Mouse (Mus musculus): ENCODE measurements around the gene Lsamp.

Lsamp gene

DNA sequence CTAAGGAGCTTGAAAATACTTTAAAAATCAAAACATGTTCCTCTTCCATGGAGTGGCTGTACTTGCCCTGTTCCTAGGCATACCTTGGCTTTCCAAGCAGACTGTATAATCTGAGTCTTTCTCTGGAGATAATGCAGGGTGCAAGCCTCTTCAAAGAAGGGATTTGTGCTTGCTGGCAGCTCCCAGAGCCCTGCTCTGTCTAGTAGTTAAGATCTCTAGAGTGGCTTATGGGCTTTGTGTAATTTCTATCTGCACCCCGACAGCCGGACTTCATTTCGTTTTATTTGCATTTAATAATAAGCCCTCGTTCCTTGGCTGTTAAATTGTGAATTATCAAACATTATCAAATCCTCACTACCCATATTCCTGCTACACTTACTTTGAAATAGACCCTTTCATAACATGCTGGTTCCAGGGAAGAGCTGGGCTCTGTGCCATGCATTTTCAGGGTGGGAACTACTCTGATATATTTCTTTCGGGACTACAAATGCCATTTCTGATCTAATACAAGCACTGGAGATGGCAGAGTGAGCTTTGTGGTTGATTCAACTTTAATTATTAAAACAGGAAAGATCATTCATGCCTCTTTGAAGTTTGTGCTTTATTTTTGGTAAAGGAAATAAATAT lies 1604.6 kb downstream of the Lsamp start:
- peak; percentile 35 for DNase-seq

DNA sequence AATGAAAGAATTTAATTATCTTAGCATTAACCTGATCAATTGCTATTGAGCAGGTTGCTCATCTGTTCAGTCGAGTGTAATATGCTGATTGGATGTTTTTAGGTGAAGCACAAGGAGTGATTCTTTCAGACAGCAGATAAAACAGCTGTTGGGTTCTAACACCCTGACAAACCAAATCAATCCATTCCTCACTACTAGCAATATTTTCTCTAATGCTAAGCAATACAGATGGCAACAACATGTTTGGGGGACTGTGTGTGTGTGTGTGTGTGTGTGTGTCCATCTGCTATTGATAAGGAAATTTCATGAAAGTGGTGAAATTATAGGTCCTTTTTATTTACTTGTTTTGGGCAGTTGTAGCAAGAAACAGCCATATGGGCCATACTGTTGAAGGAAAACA lies 1628.1 kb downstream of the Lsamp start:
- DNase-seq = no peak

DNA sequence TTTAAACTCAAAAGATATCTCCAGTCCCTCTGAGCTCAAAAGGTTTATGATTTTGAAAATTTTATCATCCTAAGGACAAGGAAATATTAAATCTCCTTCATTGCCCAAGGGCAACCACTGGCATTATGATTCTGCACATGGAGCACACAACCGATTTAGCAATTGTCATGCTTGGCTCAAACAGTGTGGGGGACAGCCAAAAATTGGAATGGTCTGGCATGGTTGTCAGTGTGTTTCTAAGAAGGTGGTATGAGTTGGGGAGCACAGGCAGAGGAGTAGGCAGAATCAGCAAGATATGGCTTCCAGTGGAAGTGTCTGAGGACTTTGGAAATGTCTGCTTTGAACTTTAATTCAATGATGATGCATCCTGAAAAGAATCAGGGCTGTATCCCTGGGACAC lies 1639.7 kb downstream of the Lsamp start:
- DNase-seq = no peak

DNA sequence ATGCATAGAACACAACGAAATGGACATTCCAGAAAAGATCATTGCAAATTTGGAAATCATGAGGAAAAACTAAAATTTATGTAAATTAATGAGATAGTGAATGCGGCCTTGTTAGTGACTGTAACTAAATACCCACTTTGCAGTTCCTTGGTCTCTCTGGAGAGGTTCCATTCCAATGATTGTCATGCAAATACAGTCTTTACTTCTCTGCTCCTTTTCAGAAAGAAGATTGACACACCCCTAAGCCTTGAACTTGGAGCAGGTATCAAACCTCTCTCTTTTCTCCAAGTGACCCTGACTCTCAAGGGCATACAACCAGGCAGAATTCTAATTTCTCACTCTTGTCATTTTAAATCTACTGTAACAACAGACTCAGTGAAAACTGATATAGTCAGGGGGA lies 1649.7 kb downstream of the Lsamp start:
- no peak for DNase-seq

DNA sequence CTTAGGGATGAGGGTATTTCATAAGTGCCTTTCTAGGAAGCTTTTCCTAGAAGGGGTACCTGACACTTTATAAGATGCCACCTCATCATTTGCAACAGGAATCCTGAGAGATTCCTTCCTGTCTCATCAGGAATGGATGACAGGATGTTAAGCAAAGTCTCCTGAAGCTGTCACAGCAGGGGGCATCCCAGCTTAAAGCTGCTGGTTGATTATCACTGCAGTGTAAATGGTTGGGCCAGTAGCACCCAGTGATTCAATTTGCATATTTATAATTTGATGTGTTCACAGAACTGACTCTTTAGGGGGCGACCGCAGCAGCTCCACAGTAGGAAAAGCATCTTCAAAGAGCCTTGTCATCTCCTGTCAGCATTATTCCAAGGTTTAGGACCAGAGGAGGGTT lies 1656.7 kb downstream of the Lsamp start:
- no peak for DNase-seq

DNA sequence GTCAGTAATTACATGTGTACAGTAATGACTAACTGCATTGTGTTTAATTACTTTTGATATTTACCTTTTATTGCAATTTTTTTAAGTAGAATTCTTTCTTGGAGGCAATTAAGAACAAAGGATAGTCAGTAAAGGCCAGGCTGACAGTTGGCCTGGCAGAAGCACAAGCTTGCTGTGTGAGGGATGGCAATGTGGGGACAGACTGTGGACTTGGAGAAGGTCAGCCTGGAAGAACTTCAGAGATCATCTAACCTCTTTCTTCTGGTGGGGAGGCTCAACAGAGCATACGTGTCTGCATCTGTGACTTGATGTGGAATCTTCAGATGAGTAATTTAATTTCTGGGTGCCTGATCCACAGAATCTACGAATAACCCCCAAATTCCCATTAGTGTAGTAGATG lies 1669.1 kb downstream of the Lsamp start:
- DNase-seq = no peak

DNA sequence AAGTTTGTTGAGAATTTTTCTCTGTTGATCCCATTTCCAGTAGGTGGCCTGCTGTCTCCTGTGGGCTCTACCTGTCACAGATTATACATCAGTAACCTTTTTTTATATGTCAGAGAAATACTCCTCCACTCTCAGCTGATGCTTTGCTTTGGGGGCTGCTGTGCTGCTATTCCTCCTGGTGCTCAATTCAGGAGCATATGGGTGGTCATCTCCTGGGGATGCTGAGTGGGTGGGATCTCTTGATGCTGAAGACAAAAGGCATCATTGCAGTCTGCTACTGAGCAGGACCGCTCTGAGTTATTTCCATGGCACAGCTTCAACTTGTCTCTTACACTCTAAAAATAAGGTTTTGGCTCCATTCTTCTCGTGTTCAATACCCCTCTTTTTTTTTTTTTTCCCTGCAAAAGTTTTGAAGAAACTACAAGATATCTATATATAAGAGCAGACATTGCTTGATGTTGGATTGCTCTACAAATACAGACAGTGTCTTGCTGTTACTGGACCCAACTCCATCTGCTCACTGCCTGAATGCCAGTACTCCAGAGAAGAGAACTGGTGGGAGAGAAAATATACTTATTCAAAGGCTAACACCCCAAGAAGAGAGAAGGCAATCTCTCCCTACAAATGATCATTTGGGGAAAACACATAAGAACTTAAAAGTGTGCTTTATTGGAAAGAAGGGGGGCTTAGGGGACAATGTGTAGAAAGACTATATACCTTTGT lies 1690.3 kb downstream of the Lsamp start:
- DNase-seq = no peak

DNA sequence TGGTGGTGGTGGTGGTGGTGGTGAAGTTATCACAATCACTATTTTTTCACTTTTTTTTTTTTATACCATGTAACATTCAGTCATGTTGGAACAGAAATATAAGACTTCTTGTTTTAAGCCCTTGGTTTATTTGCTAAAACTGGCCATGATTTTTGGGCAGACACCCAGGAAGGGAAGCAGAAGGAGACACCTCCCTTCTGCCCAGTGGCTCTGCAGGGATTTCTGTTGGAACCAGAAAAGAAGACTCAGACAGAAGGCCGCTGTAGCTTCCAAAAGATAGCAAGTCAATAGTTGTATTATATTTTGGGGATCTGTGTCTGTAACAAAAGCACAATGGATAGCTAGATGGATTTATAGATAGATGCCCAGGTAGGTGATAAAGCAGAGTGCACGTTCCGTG lies 1691.6 kb downstream of the Lsamp start:
- DNase-seq = peak; percentile 31

DNA sequence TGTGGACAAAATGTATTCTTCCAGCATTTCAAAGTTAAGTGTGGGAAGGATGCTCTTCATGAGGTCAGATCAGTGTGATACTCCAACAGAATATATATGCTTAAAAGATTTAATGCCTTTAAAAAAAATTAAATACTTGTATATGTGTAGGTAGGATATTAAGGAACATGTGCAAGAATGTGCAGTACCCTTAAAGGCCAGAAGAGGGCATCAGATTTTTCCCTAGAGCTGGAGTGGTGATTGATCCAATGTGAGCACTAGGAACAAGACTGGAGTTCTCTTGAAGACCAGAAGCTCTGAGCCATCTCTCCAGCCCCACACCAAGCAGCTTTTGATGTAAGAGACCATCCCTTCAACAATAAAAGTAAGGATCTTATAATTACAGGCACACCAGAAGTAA lies 1708.3 kb downstream of the Lsamp start:
- no peak for DNase-seq

DNA sequence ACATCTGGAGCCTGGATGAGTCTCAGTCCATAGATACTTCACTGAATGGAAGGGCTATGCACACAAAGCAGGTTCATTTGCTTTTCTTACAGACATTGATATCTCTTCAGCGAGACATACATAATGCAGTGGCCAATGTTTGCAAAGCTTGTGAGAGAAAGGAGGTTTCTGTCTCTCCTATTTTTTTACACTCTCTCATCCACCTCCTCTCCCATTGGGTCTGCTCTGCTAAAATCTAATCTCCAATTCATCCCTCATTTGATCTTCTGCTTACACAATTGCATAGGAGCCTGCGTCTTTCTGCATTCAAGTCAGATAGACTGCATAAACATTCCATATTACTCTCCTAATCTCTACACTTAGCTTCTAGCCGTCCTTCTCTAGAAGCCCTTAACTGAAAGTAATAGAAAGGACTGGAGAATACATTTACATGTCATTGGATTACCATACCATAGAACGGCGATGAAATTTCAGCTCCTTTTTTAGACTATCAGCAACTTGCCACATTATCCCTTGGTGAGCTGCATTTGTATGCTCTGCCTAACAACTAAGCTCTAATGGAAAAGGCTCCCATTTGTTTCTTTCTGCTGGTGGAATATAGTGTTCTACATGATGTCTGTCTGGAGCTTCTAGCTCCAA lies 1717.7 kb downstream of the Lsamp start:
- no peak for DNase-seq

DNA sequence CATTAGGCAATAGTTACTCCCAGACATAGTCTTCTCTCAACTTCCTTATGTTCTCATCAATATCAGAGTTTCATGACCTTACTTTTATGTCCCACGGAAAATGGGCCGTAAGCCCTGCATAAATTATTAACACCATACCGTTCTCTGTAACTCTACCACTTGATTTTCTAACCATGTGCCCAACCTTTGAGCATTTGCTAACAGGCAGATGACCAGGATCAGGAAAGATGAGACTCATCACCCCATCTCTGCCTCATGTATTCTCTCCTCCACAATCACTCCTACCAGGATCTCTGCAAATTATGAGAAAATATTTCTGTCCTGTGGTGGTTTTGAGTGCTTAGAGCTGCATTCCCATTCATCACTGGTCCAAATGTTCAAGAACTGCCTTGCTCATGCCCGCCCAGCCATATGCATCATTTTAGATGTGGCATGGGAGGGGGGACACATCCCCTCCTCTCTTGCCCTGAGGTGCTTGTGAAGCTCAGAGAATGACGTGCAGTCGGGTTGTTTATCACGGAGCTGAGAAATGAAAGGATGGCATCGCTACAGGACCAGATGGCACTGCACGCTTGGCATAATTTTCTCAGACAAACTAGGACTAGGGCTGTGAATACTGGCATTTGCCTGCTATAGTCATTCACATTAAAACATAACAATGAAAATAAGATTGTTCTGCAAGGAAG lies 1744.9 kb downstream of the Lsamp start:
- peak; percentile 43 for DNase-seq

DNA sequence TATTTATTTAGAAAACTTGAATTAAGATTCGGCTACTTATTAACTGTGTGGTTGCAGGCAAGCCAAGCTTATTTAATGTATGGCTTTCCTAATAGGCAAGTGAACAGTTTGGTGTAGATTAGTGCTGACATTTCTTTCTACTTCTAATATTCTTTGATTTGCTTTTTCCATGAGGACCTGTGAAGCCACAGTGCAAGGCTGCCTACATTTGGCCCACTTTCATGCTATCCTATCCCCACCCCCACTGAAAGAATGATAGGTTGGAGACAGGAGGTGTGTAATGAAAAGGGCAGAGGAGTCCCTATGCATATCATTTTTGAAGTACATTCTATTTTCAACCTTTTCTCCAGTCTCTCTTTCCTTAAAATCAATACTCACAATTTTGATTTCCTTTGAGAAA lies 1745.8 kb downstream of the Lsamp start:
- DNase-seq = no peak

DNA sequence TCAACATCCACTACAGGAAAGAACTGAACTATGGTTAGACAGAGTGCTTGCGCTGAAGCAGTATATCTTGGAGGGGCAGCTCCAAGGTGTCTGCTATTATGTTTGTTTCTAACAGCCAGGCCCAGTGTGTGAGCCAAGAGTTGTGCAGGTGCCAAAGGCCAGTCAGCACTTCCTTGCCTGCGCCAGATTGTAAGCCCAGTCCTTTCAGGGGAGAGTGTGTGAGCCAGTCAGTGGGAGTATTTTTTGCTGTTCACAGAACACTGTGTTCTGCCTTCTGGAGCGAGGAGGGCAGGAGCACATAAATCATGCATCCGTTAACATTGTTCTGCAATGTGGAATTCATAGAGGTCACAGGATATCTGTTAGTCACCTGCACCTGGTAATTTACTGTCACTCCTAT lies 1760.9 kb downstream of the Lsamp start:
- DNase-seq = peak; percentile 28

DNA sequence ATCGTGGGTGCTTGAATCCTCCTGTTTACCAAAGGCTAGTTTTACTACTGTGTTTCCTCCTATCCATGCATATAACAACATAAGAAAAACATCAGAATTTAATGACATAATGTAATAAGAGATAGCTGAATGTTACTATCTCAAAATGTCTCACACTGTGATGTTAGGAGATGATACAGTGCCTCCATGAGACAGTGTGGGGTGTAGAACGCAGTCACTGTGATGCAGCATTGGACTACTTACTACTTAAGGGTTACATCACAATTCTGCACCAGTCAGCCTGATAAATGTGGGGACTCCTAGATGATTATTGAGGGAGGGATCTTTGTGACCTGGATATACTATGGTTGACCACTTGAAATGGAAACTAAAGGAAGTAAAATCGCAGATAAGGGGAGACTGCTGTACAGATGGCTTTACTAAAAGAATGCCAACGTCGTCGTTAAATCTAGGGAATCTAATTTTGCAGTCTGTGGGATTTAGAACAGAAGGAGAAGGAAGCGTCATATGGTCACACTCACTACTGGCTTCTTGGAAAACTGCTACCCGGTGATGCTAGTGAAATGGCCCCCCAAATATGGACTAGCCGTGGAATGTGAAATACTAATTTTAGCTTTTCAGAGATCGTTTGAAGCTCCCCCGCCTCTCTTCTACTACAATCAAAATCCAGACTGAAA lies 1762.2 kb downstream of the Lsamp start:
- no peak for DNase-seq

DNA sequence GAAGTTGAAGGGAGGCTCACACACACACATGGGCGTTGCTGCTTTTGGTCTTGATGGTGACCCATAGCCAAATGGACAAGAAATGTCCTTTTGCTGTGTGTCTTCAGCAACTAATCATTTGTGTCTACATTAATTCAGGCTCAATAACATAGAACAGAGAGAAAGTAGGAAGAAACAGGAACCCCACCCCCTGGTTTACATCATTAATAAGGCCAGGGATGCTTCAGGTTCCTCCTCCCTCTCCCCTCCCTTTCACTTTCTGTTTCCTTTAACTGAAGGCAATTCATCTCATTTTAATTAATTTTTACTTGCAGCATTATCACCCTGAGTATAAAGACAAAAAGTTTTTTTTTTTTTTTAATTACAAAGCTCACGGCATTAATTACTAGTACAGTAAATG lies 1763.7 kb downstream of the Lsamp start:
- no peak for DNase-seq

DNA sequence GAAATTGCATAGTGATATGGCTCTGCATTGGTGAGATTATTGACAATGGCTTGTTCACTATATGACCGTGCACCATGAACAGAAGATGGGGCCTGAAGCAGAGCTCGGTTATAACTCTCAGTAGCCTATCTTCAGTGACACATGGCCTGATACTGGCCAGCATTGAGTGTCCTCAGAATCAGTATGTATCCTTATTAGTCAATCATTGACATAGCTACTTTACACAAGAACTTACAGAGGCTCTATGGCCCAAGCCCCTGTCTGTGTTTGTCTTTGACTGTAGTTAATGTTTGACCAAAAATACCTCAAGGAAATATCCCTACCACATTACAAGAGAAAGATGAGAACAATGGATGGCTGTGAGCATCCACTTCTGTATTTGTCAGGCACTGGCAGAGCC lies 1764.6 kb downstream of the Lsamp start:
- DNase-seq = no peak

DNA sequence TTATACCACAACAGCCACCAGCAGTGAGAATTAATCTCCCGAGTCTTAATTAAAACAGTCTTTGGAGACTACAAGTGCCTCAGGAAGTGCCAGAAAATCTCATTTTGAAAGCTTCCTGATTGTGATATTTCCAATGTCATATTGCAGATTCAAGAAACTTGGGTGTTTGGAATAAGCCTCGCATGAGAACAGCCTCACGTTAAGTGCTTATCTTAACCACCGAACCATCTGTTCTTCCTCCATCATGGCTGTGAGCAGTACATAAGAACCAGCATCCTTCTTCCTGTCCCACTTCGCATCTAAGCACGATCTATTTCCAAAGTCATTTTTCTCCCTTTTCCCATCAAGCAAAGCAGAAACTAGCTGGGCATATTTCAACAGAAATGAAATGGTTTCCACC lies 1780.1 kb downstream of the Lsamp start:
- DNase-seq = no peak

DNA sequence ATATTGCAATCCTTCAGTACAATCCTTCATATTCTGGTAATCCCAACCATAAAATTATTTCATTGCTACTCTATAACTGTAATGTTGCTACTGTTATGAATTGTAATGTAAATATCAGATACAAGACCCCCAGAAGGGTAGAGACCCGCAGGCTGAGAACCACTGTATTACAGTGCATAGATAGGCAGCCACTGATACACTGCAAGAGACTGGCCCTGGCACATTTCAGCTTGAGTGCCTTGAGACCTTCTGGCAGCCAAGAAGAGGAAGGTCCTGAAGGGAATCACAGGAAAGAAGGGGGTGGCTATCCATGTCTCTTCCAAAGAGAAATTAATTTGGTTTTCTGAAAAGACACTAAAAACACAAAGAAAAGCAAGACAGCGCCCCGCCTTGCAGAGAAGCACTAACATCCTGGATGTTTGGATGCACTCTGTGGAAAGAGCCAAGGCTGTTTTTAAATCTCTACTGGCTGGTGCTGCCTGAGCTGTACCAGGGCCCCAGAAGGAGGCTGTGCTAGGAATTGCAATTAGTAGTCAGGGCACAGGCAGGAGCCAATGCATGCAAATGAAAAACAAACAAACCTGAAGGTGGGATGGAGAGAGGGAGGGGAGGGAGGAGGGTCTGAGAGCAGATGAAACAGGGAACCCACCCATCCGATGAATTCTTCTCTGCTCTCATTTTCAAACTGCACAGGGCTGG lies 1787.4 kb downstream of the Lsamp start:
- peak; percentile 11 for DNase-seq

DNA sequence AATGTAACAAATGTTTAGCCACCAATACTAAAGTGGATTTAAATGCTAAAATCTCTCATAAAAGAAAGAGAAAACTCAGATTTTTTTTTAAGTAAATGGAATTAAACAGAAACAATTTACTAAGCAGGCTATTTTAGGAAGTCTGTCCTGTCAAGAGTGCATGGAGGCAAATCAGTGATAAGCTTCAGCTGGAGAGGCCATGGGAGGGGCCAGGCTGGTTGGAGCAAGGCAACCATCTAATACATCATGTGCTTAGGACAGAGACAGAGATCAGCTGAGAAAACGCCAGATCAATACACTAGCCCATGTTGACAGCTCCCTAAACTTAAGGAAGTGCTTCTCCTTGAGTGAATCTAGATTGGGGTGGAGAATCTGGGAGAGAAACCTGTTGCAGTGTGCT lies 1793.4 kb downstream of the Lsamp start:
- DNase-seq = no peak

DNA sequence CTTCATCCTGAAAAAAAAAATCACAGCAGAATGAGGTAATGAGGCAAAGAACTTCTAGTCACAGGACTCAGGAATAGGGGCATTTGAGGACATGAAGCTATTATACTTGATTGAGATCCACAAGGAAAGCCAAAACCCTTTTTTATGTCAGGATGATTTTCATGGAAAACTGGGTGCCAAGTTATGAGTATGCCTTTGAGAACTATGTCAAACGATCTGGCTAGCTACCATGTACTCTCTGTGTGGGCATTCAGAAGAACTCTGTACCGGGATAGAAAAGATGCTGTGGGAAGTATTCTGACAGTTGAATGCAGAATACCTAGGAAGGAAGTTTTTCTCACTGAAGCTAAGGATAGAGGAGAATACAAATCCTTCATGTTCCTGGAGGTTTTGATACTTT lies 1801.4 kb downstream of the Lsamp start:
- no peak for DNase-seq

DNA sequence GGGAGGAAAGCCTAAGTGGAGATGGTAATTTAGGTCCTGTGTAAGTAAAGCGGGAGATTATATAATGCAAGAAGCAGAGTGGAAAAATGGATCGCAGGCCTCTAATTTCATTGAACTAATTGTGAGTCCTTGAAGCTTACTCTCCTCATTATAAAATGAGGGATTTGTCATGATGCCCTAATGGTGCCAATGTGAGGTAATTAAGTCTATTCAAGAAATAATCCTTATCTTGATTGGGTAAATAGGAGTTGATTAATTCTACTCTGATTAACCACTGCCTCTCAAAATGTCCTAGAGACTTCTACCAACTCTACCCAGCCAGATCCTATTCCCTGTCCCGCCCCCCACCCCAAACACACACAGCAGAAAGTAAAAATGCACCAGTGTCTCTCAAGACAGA lies 1802.5 kb downstream of the Lsamp start:
- DNase-seq = no peak

DNA sequence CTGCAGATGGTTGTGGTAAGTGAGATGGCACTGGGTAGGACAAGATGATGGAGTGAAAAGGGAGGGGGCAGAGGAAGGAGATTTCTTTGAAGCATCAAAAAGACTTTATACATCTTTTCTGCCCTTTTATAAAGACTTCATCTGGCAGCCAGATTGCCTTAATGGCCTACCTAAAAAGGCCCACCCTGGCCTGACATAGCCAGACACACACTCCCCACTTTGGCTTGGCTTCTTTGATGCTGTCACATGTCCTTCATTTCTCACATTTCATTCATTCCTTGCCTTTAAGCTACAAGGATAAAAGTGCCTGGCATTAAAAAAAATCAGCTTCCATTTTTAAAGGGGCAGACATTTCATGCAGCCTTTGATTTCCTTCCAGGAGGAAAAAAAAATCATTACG lies 1803.0 kb downstream of the Lsamp start:
- DNase-seq = no peak

DNA sequence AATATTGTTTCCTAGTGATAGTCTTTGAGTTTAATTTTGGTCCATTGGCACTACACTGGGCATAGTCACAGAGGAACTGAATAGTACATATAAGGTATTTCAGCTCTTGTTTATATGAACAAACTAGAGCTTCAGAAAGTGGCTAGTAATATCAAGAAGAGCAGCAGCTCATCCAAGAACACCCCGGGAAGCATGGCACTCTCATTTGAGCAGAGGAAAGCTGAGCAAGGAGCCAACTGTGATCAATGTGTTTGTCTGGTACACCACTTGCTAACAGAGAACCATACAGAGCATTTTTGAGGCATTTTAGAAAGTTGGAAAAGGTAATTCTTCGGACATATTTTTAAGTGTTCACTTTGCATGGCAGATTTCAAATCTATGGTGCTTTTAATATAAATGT lies 1805.9 kb downstream of the Lsamp start:
- no peak for DNase-seq
